Mouse (Mus musculus) heart, embryonic 11.5 days (tissue): ENCODE data around the gene Rassf3. TPM values are rescaled to one million over a fixed set of nuclear protein-coding genes. Genes with fewer than 3 reads are reported as not detected.

Source experiments
- ATAC-seq: fragments of 200-750 bp; cut with Nextera tagmentation; replicated peaks from 2 replicates; pipeline ENCODE4 v1.8.0; 2017; ENCODE audit warnings: moderate library complexity; ENCODE audit not compliant: insufficient number of reproducible peaks, low FRiP score, low TSS enrichment
- H3K27ac ChIP-seq: fragments of 300-500 bp; sonication (generic); 2 replicates; pipeline ENCODE4 v1.5.1; 2014; ENCODE audit warnings: mild to moderate bottlenecking, low read depth, low read length
- H3K27me3 ChIP-seq: fragments of 300-500 bp; sonication (generic); 2 replicates; pipeline ENCODE4 v1.6.1; 2014; ENCODE audit warnings: mild to moderate bottlenecking, low read length, mixed read lengths; ENCODE audit not compliant: control insufficient read depth, insufficient read depth
- H3K36me3 ChIP-seq: fragments of 300-500 bp; sonication (generic); 2 replicates; pipeline ENCODE4 v1.6.1; 2014; ENCODE audit warnings: mild to moderate bottlenecking, low read length, moderate library complexity, mixed read lengths; ENCODE audit not compliant: control insufficient read depth, insufficient read depth
- H3K4me1 ChIP-seq: fragments of 300-500 bp; sonication (generic); 2 replicates; pipeline ENCODE4 v1.6.1; 2014; ENCODE audit warnings: low read length; ENCODE audit not compliant: control insufficient read depth, insufficient read depth
- H3K4me2 ChIP-seq: fragments of 300-500 bp; sonication (generic); 2 replicates; pipeline ENCODE4 v1.6.1; 2014; ENCODE audit warnings: mild to moderate bottlenecking, moderate library complexity
- H3K4me3 ChIP-seq: fragments of 300-500 bp; sonication (generic); 2 replicates; pipeline ENCODE4 v1.5.1; 2014; ENCODE audit warnings: low read depth, low read length
- H3K9ac ChIP-seq: fragments of 300-500 bp; sonication (generic); 2 replicates; pipeline ENCODE4 v1.6.1; 2014; ENCODE audit warnings: mild to moderate bottlenecking, low read depth, low read length, moderate library complexity
- H3K9me3 ChIP-seq: fragments of 300-500 bp; sonication (generic); replicated peaks from 2 replicates; pipeline ENCODE4 v1.6.1; 2016; ENCODE audit warnings: low read length; ENCODE audit not compliant: control insufficient read depth
- WGBS: fragments of 180-500 bp; shearing (Covaris S2); extraction: QIAGEN DNeasy Blood & Tissue Kit; methylation state at CpG from one replicate; pipeline ENCODE4 v1.1.7; 2014; ENCODE audit not compliant: insufficient replicate concordance; 5-methylcytosine and 5-hydroxymethylcytosine counted together
- polyA plus RNA-seq: library from polyadenylated mRNA; unstranded; fragments of >200 nt; fragmentation: Nextera tagmentation; extraction: Ambion mirVana; gene quantifications from 2 replicates; pipeline ENCODE4 v1.2.1, GENCODE M21; 2014

Gene Rassf3
- polyA plus RNA-seq, 1 experiment from 2014 or later, result 18.3 TPM

- WGBS, result 62% methylated on average over 9 of the region's 9 CpGs
These were observed 17.4 kb upstream of the Rassf3 start for GRCm38 (mm10) chr10:121493374-121494162.

GRCm38 (mm10) chr10:121492608-121493315 is 16.6 kb upstream of the Rassf3 start:
- no peaks in the 10 kb centered on the region for H3K4me1 ChIP-seq
- WGBS, result 85% methylated on average over 7 of the region's 7 CpGs
- no peak overlapping the region for H3K9ac ChIP-seq
- no peak overlapping the region for H3K27ac ChIP-seq
- no peaks in the 10 kb centered on the region for H3K27me3 ChIP-seq
- H3K36me3 ChIP-seq, result no peaks in the 10 kb centered on the region
- no peak overlapping the region for H3K4me2 ChIP-seq
- no peak for ATAC-seq
- no peak overlapping the region for H3K4me3 ChIP-seq
- no peaks in the 10 kb centered on the region for H3K9me3 ChIP-seq

More at GRCm38 (mm10) chr10:121493374-121494162, 17.4 kb upstream of the Rassf3 start:
- Histone ChIP-seq H3K4me3 (no peak overlapping the region), H3K4me1 (no peaks in the 10 kb centered on the region; the same call in 1 of the 2 replicates), H3K9me3 (no peaks in the 10 kb centered on the region), H3K36me3 (no peaks in the 10 kb centered on the region), H3K27me3 (no peaks in the 10 kb centered on the region), H3K9ac (no peak overlapping the region), H3K27ac (no peak overlapping the region), H3K4me2 (no peak overlapping the region)
- ATAC-seq, result no peak

GRCm38 (mm10) chr10:121489941-121490340 is 13.8 kb upstream of the Rassf3 start:
- Histone ChIP-seq H3K9me3 (no peaks in the 10 kb centered on the region), H3K4me1 (no peaks in the 10 kb centered on the region), H3K9ac (no peak overlapping the region), H3K4me3 (no peak overlapping the region), H3K36me3 (no peaks in the 10 kb centered on the region), H3K4me2 (no peak overlapping the region), H3K27me3 (no peaks in the 10 kb centered on the region), H3K27ac (no peak overlapping the region)
- no peak for ATAC-seq
- WGBS, result 89% methylated on average over 6 of the region's 6 CpGs

- WGBS, result 77% methylated on average over 14 of the region's 14 CpGs
- Histone ChIP-seq H3K27ac (no peak overlapping the region), H3K9me3 (no peaks in the 10 kb centered on the region), H3K4me3 (no peak overlapping the region), H3K27me3 (no peaks in the 10 kb centered on the region), H3K4me1 (no peaks in the 10 kb centered on the region), H3K4me2 (no peak overlapping the region), H3K36me3 (no peaks in the 10 kb centered on the region), H3K9ac (no peak overlapping the region)
- no peak for ATAC-seq
These were observed 12.6 kb upstream of the Rassf3 start for GRCm38 (mm10) chr10:121488623-121489299.

GRCm38 (mm10) chr10:121487716-121488115 is 11.6 kb upstream of the Rassf3 start:
- Histone ChIP-seq H3K27ac (no peak overlapping the region), H3K27me3 (no peaks in the 10 kb centered on the region), H3K9ac (no peak overlapping the region), H3K4me1 (no peaks in the 10 kb centered on the region), H3K4me2 (no peak overlapping the region), H3K9me3 (no peaks in the 10 kb centered on the region), H3K36me3 (no peaks in the 10 kb centered on the region), H3K4me3 (no peak overlapping the region)
- no peak for ATAC-seq
- 76% methylated on average over 4 of the region's 4 CpGs for WGBS

- 81% methylated on average over 9 of the region's 9 CpGs for whole genome bisulfite sequencing
- no peak overlapping the region for H3K27ac ChIP-seq
- no peaks in the 10 kb centered on the region for H3K4me1 ChIP-seq
- ATAC-seq, result no peak
- no peaks in the 10 kb centered on the region for H3K27me3 ChIP-seq
- no peaks in the 10 kb centered on the region for H3K9me3 ChIP-seq
- no peak overlapping the region for H3K4me2 ChIP-seq
- H3K4me3 ChIP-seq, result no peak overlapping the region
- no peak overlapping the region for H3K9ac ChIP-seq
- no peaks in the 10 kb centered on the region for H3K36me3 ChIP-seq
These were observed 10.2 kb upstream of the Rassf3 start for GRCm38 (mm10) chr10:121486350-121486749.

GRCm38 (mm10) chr10:121483364-121483763 is 7.2 kb upstream of the Rassf3 start:
- H3K27ac ChIP-seq, result no peak overlapping the region
- WGBS, result 81% methylated on average over 1 of the region's 1 CpGs
- ATAC-seq, result no peak

GRCm38 (mm10) chr10:121481141-121481540 is 5.0 kb upstream of the Rassf3 start:
- 87% methylated on average over 10 of the region's 10 CpGs for WGBS
- ATAC-seq, result no peak
- no peak overlapping the region for H3K4me2 ChIP-seq

More at GRCm38 (mm10) chr10:121483364-121483763, 7.2 kb upstream of the Rassf3 start:
- H3K4me1 ChIP-seq, result no peaks in the 10 kb centered on the region
- H3K4me3 ChIP-seq, result no peak overlapping the region
- no peak overlapping the region for H3K9ac ChIP-seq
- H3K27me3 ChIP-seq, result no peaks in the 10 kb centered on the region
- H3K4me2 ChIP-seq, result no peak overlapping the region
- no peaks in the 10 kb centered on the region for H3K9me3 ChIP-seq
- H3K36me3 ChIP-seq, result no peaks in the 10 kb centered on the region

More at GRCm38 (mm10) chr10:121481141-121481540, 5.0 kb upstream of the Rassf3 start:
- Histone ChIP-seq H3K9me3 (no peaks in the 10 kb centered on the region), H3K27me3 (no peaks in the 10 kb centered on the region), H3K9ac (no peak overlapping the region), H3K4me1 (peaks cover 9% of the 10 kb centered on the region; the same call in 1 of the 2 replicates), H3K4me3 (no peak overlapping the region), H3K36me3 (no peaks in the 10 kb centered on the region), H3K27ac (no peak overlapping the region)
